Mouse (Mus musculus): ENCODE results near the gene Coq6. TPM values are rescaled to one million over a fixed set of nuclear protein-coding genes. Genes with fewer than 3 reads are reported as not detected.
A peak's percentile ranks its signal among the peaks of the same experiment; 100 is the strongest.

Gene Coq6
- total RNA-seq, 2 experiments from 2014 or later: 26.0 to 26.8 TPM

GRCm38 (mm10) chr12:84392681-84393080, 31.2 kb downstream of the Coq6 start:
- no peak for DNase-seq (ENCODE audit: low spot score in 2 of 2)

- no peak for DNase-seq (ENCODE audit: low spot score in 2 of 2)
These were observed 32.4 kb downstream of the Coq6 start for GRCm38 (mm10) chr12:84393847-84394246.

GRCm38 (mm10) chr12:84396947-84397679, 35.7 kb downstream of the Coq6 start:
- DNase-seq (ENCODE audit: low spot score in 2 of 2): no peak

- DNase-seq (ENCODE audit: low spot score in 2 of 2): no peak
These were observed 36.2 kb downstream of the Coq6 start for GRCm38 (mm10) chr12:84397685-84398084.

- no peak for DNase-seq (ENCODE audit: low spot score in 2 of 2)
These were observed 37.2 kb downstream of the Coq6 start for GRCm38 (mm10) chr12:84398629-84399028.

GRCm38 (mm10) chr12:84399135-84399534, 37.7 kb downstream of the Coq6 start:
- DNase-seq (ENCODE audit: low spot score in 2 of 2): no peak

GRCm38 (mm10) chr12:84399663-84400062, 38.2 kb downstream of the Coq6 start:
- DNase-seq (ENCODE audit: low spot score in 2 of 2): no peak

GRCm38 (mm10) chr12:84400068-84400467, 38.6 kb downstream of the Coq6 start:
- DNase-seq (ENCODE audit: low spot score in 2 of 2): no peak

GRCm38 (mm10) chr12:84400653-84401052, 39.2 kb downstream of the Coq6 start:
- DNase-seq (ENCODE audit: low spot score in 2 of 2): no peak

- no peak for DNase-seq (ENCODE audit: low spot score in 2 of 2)
These were observed 41.5 kb downstream of the Coq6 start for GRCm38 (mm10) chr12:84402923-84403322.

GRCm38 (mm10) chr12:84404541-84404940, 43.1 kb downstream of the Coq6 start:
- no peak for DNase-seq (ENCODE audit: low spot score in 2 of 2)

GRCm38 (mm10) chr12:84407259-84407658, 45.8 kb downstream of the Coq6 start:
- DNase-seq (ENCODE audit: low spot score in 2 of 2): no peak

GRCm38 (mm10) chr12:84407874-84408818, 46.7 kb downstream of the Coq6 start:
- peak; percentile 4 to 18 for DNase-seq (ENCODE audit: low spot score in 2 of 2)

GRCm38 (mm10) chr12:84408819-84409507, 47.5 kb downstream of the Coq6 start, which contains the start of the genes Entpd5 and Bbof1:
TSS of gene Entpd5 (minus strand) at chr12:84409029.
TSS of gene Bbof1 (plus strand) at chr12:84409071.
- peak; percentile 88 to 95 for DNase-seq (ENCODE audit: low spot score in 2 of 2)

- peak; percentile 73 to 85 for DNase-seq (ENCODE audit: low spot score in 2 of 2)
These were observed 55.6 kb downstream of the Coq6 start, which contains the start of gene Rnf113a2 for GRCm38 (mm10) chr12:84416834-84417604. TSS of gene Rnf113a2 (plus strand) at chr12:84417196.

GRCm38 (mm10) chr12:84417605-84417922, 56.1 kb downstream of the Coq6 start:
- DNase-seq (ENCODE audit: low spot score in 2 of 2): no peak
